Mouse (Mus musculus) lung, adult 2 months (tissue): ENCODE results near the gene Sod1.

Experiments used
- CTCF ChIP-seq: fragments of 200-500 bp; IDR thresholded peaks from 2 replicates; pipeline ENCODE4 v1.5.1; 2011; ENCODE audit warnings: mild to moderate bottlenecking, low read length, control low read depth; ENCODE audit not compliant: insufficient read depth
- POLR2A ChIP-seq: fragments of 200-500 bp; IDR thresholded peaks from 2 replicates; pipeline ENCODE4 v1.6.1; 2011; ENCODE audit warnings: low read depth, mild to moderate bottlenecking, control low read depth, low read length, borderline replicate concordance; ENCODE audit errors: extremely low read depth

- TF ChIP-seq CTCF = peak; percentile 65
- peak; percentile 19; the same call in 1 of the 2 replicates for TF ChIP-seq POLR2A
Observed at GRCm38 (mm10) chr16:90197337-90197973, 23.1 kb upstream of the Sod1 start.
